Mouse (Mus musculus) midbrain, embryonic 15.5 days (tissue): ENCODE measurements around the gene Pcyox1. TPM values are rescaled to one million over a fixed set of nuclear protein-coding genes. Genes with fewer than 3 reads are reported as not detected.

ENCODE experiments used
- ATAC-seq: fragments of 200-750 bp; cut with Nextera tagmentation; replicated peaks from 2 replicates; pipeline ENCODE4 v1.8.0; 2017; ENCODE audit warnings: moderate TSS enrichment
- H3K27ac ChIP-seq: fragments of 300-500 bp; sonication (generic); 2 replicates; pipeline ENCODE4 v1.5.1; 2015; ENCODE audit warnings: mild to moderate bottlenecking, inconsistent platforms
- H3K27me3 ChIP-seq: fragments of 300-500 bp; sonication (generic); replicated peaks from 2 replicates; pipeline ENCODE4 v1.6.1; 2015; ENCODE audit warnings: inconsistent platforms
- H3K36me3 ChIP-seq: fragments of 300-500 bp; sonication (generic); replicated peaks from 2 replicates; pipeline ENCODE4 v1.6.1; 2015; ENCODE audit warnings: inconsistent platforms
- H3K4me1 ChIP-seq: fragments of 300-500 bp; sonication (generic); 2 replicates; pipeline ENCODE4 v1.6.1; 2015; ENCODE audit warnings: inconsistent platforms
- H3K4me2 ChIP-seq: fragments of 300-500 bp; sonication (generic); 2 replicates; pipeline ENCODE4 v1.6.1; 2015; ENCODE audit warnings: inconsistent platforms, mild to moderate bottlenecking, moderate library complexity
- H3K4me3 ChIP-seq: fragments of 300-500 bp; sonication (generic); 2 replicates; pipeline ENCODE4 v1.5.1; 2015; ENCODE audit warnings: mild to moderate bottlenecking, inconsistent platforms
- H3K9ac ChIP-seq: fragments of 300-500 bp; sonication (generic); 2 replicates; pipeline ENCODE4 v1.6.1; 2015; ENCODE audit warnings: mild to moderate bottlenecking, inconsistent platforms
- H3K9me3 ChIP-seq: fragments of 300-500 bp; sonication (generic); 2 replicates; pipeline ENCODE4 v1.6.1; 2016; ENCODE audit warnings: inconsistent platforms
- WGBS: fragments of 180-500 bp; shearing (Covaris S2); methylation state at CpG from one replicate; pipeline ENCODE4 v1.1.7; 2015; ENCODE audit warnings: mixed read lengths; 5-methylcytosine and 5-hydroxymethylcytosine counted together
- polyA plus RNA-seq: library from polyadenylated mRNA; unstranded; fragments of >200 nt; fragmentation: Nextera tagmentation; extraction: Ambion mirVana; gene quantifications from 2 replicates; pipeline ENCODE4 v1.2.1, GENCODE M21; 2015

The Pcyox1 gene
- 93.3 and 96.5 TPM in 2 replicates for polyA plus RNA-seq

DNA sequence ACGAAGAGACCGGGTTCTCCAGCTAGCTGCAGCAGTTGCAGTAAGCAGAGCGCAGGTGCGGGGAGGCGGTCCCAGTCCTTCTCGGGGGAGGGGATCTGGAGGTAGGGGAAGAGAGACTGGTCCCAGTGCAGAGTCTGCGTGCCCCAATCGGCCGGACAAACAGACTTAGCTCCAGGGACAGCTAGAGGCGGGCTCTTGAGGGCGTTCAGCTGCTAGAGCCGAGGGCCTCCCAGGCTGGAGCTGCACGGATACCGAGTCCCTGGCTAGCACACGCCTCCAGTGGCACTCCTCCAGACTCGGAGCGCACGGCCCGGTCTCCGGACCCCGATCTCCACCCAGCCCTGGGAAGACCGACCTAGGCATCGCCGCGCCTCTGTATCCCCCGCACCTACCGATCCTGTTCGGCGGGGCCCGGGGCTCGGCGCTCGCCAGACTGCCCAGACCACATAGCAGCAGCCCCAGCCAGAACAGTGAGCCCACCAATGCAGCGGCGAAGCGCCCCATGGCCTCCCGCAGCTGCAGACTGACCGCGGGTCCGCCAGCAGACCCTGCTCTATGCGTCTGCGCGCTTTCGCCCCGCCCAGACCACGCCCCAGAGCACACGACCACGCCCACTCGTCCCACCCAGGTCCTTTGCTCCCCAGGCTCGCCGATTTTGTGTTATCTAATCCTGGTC, at the start of gene Pcyox1:
TSS of gene Pcyox1 (minus strand) at position 574 of the 676 bp plus-strand sequence.
- ATAC-seq: peak; percentile 95
- H3K9ac ChIP-seq: peak within 1 kb of the TSS; percentile 92
- WGBS: under 1% methylated on average over 51 of the region's 51 CpGs

GRCm38 (mm10) chr6:86445551-86445950, 48.6 kb upstream of the Pcyox1 start:
- WGBS: 92% methylated on average over 18 of the region's 18 CpGs
- Histone ChIP-seq H3K4me2 (no peak overlapping the region), H3K4me1 (no peaks in the 10 kb centered on the region), H3K27me3 (no peaks in the 10 kb centered on the region), H3K9me3 (no peaks in the 10 kb centered on the region), H3K27ac (no peak overlapping the region), H3K9ac (no peak overlapping the region), H3K4me3 (no peak overlapping the region), H3K36me3 (peaks cover 35% of the 10 kb centered on the region)
- no peak for ATAC-seq

More for the DNA sequence above, at the start of gene Pcyox1:
- peaks cover 34% of the 10 kb centered on the region for H3K4me1 ChIP-seq
- H3K4me3 ChIP-seq: peak within 1 kb of the TSS; percentile 91
- H3K9me3 ChIP-seq: no peaks in the 10 kb centered on the region
- peak within 1 kb of the TSS; percentile 93 for H3K27ac ChIP-seq
- peaks cover 6% of the 10 kb centered on the region for H3K36me3 ChIP-seq
- peak within 1 kb of the TSS; percentile 63 for H3K4me2 ChIP-seq
- H3K27me3 ChIP-seq: no peaks in the 10 kb centered on the region

DNA sequence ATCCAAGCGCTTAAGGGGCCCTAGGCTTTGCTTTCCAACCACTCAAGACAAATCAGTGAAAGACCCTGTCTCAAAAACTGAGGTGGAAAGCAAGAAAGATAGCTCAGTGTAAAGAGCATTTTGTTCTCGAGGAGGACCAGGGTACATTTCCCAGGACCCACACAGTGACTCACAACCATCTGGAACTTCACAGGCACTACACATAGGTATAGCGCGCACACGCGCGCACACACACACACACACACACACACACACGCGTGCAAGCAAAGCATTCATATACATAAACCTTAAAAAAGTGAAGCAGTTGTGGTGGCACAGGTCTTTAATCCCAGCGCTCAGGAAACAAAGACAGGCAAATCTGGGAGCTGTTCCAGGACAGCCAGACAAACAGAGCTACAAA, 44.6 kb upstream of the Pcyox1 start:
- H3K36me3 ChIP-seq: peaks cover 26% of the 10 kb centered on the region
- H3K9ac ChIP-seq: no peak overlapping the region
- H3K27ac ChIP-seq: no peak overlapping the region
- ATAC-seq: no peak
- 95% methylated on average over 10 of the region's 10 CpGs for WGBS
- no peaks in the 10 kb centered on the region for H3K27me3 ChIP-seq
- no peak overlapping the region for H3K4me3 ChIP-seq
- peaks cover 15% of the 10 kb centered on the region for H3K4me1 ChIP-seq
- H3K4me2 ChIP-seq: no peak overlapping the region
- H3K9me3 ChIP-seq: no peaks in the 10 kb centered on the region

DNA sequence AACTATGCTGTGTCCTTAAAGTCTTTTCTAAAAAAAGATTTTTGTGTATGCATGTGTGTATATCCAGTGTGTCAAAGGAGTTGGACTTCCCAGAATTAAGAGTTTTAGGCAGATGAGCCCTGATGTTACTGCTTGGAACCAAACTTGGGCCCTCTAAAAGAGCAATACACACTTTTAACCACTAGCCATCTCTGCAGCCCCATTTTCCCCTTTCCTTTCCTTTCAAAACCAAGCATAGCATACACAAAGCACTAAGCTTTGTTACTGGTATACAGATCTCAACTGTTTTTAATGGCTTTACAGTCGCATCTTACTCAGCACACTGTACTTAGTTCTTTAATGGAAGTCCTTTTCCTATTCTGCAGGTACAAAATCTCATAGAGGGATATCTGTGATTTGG, 42.6 kb upstream of the Pcyox1 start:
- peaks cover 15% of the 10 kb centered on the region for H3K4me1 ChIP-seq
- no peaks in the 10 kb centered on the region for H3K27me3 ChIP-seq
- peak overlapping the region; percentile 95; the same call in 1 of the 2 replicates for H3K27ac ChIP-seq
- H3K9ac ChIP-seq: peak overlapping the region; percentile 80; the same call in 1 of the 2 replicates
- H3K9me3 ChIP-seq: no peaks in the 10 kb centered on the region
- H3K4me2 ChIP-seq: peak overlapping the region; percentile 70
- no peak for ATAC-seq
- peak overlapping the region; percentile 93 for H3K4me3 ChIP-seq
- WGBS: 95% methylated on average over 1 of the region's 1 CpGs
- peaks cover 31% of the 10 kb centered on the region for H3K36me3 ChIP-seq

DNA sequence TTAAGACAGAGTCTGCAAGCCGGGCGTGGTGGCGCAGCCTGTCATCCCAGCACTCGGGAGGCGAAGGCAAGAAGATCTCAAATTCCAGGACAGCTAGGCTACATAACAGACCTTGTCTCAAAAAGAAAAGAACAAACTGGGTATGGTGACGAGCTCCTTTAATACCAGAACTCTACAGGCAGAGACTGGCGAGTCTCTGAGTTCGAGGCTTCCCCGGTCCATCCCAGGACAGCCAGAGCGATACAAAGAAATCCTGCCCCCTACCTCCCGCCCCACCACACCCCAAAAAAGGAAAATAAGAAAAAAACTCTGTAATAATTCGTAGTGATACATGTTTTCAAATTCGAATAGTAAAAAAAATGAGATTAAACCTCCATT, 42.2 kb upstream of the Pcyox1 start:
- Histone ChIP-seq H3K27ac (peak overlapping the region; percentile 95), H3K9ac (peak overlapping the region; percentile 80), H3K9me3 (no peaks in the 10 kb centered on the region), H3K4me3 (peak overlapping the region; percentile 93), H3K4me2 (peak overlapping the region; percentile 70), H3K36me3 (peaks cover 31% of the 10 kb centered on the region), H3K27me3 (no peaks in the 10 kb centered on the region), H3K4me1 (peaks cover 15% of the 10 kb centered on the region)
- no peak for ATAC-seq
- 4% methylated on average over 13 of the region's 13 CpGs for WGBS

DNA sequence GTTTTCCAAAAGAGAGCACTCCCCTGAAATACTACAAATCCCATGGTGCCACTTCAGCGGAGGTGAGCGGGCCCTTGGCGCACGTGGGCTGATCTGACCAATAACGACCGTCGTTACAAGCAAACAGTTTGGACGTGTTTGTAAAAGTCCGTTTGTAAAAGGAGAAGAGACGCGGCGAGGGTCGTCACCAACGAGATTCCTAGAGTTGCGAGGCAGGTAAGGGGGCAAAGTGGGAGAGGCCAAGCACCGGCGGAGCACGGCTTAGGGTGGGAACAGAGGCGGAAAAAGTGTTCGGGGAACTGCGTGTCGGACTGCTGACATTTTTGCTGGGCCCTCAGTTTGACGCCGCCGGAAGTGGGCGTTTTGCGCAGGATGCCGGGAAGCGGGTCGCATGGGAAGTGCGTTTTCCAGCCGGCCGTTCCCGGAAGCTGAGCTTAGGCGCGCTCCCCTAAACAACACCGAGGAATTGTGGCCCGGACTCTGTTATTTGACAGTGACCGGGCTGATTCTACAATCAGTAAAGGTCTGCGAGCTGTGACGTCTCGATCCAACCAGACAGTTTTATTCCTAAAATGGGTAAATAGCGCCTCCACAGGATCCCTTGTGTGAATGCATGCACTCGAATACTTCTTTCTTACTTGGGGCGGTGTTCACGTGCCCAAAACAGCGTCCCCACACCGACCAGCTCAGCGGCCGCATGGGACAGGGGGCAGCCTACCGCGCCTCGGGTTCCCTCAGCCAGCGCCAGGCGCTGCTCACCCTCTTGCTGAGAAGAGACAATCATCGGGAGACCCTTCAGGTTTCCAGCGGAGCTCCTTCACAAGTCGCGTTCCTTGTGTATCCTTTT, 41.5 kb upstream of the Pcyox1 start, which contains the start of gene C87436:
TSS of gene C87436 (plus strand) at position 103 of the 847 bp plus-strand sequence.
- H3K4me3 ChIP-seq: peak within 1 kb of the TSS; percentile 93
- WGBS: under 1% methylated on average over 59 of the region's 59 CpGs
- H3K36me3 ChIP-seq: peaks cover 30% of the 10 kb centered on the region
- H3K9me3 ChIP-seq: no peaks in the 10 kb centered on the region
- no peaks in the 10 kb centered on the region for H3K27me3 ChIP-seq
- H3K27ac ChIP-seq: peak within 1 kb of the TSS; percentile 95
- ATAC-seq: peak; percentile 96
- H3K9ac ChIP-seq: peak within 1 kb of the TSS; percentile 80
- H3K4me2 ChIP-seq: peak within 1 kb of the TSS; percentile 70
- peaks cover 15% of the 10 kb centered on the region for H3K4me1 ChIP-seq

DNA sequence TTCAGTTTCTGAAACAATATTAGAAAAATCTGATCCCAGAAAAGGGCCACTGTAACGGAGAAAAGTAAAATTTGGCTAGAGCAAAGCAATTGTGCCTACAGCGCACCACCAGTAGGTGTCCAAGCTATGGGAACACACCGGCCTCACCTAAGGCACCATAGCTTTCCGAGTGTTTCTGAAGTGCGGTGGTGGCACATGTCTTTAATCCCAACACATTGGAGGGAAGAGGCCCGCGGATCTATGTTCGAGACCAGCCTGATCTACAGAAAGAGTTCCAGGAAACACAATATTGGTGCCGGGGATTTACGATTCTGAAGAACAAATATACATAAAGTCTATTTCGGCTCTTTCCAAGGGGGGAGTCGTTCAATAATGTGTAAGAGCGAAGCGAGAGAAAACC, 40.8 kb upstream of the Pcyox1 start:
- no peaks in the 10 kb centered on the region for H3K9me3 ChIP-seq

GRCm38 (mm10) chr6:86433696-86434095, 36.7 kb upstream of the Pcyox1 start:
- Histone ChIP-seq H3K4me1 (peaks cover 4% of the 10 kb centered on the region; the same call in 1 of the 2 replicates), H3K4me2 (no peak overlapping the region), H3K9ac (no peak overlapping the region), H3K27me3 (no peaks in the 10 kb centered on the region), H3K9me3 (no peaks in the 10 kb centered on the region), H3K27ac (no peak overlapping the region), H3K36me3 (peaks cover 52% of the 10 kb centered on the region), H3K4me3 (no peak overlapping the region)
- ATAC-seq: no peak
- WGBS: 100% methylated on average over 1 of the region's 1 CpGs

More for the DNA sequence above, 40.8 kb upstream of the Pcyox1 start:
- Histone ChIP-seq H3K9ac (peak overlapping the region; percentile 80), H3K4me1 (peaks cover 15% of the 10 kb centered on the region), H3K27me3 (no peaks in the 10 kb centered on the region), H3K27ac (peak overlapping the region; percentile 95), H3K36me3 (peaks cover 33% of the 10 kb centered on the region), H3K4me2 (peak overlapping the region; percentile 70), H3K4me3 (peak overlapping the region; percentile 93)
- WGBS: 1% methylated on average over 14 of the region's 14 CpGs
- peak; percentile 41 for ATAC-seq

- H3K36me3 ChIP-seq: peaks cover 68% of the 10 kb centered on the region
These were observed 34.6 kb upstream of the Pcyox1 start for GRCm38 (mm10) chr6:86431531-86431930.

GRCm38 (mm10) chr6:86426358-86426757, 29.4 kb upstream of the Pcyox1 start, which contains the start of gene Gm44790:
Gm44790 (plus strand) TSS chr6:86426658.
- Histone ChIP-seq H3K4me3 (no peak within 1 kb of the TSS), H3K9me3 (no peaks in the 10 kb centered on the region), H3K27me3 (no peaks in the 10 kb centered on the region), H3K4me2 (no peak within 1 kb of the TSS), H3K27ac (no peak within 1 kb of the TSS), H3K4me1 (no peaks in the 10 kb centered on the region), H3K36me3 (peaks cover 67% of the 10 kb centered on the region), H3K9ac (no peak within 1 kb of the TSS)
- 96% methylated on average over 1 of the region's 1 CpGs for WGBS
- no peak for ATAC-seq

More at GRCm38 (mm10) chr6:86431531-86431930, 34.6 kb upstream of the Pcyox1 start:
- H3K27me3 ChIP-seq: no peaks in the 10 kb centered on the region
- H3K4me2 ChIP-seq: no peak overlapping the region
- no peak overlapping the region for H3K9ac ChIP-seq
- H3K4me3 ChIP-seq: no peak overlapping the region
- WGBS: 98% methylated on average over 3 of the region's 3 CpGs
- no peak for ATAC-seq
- H3K4me1 ChIP-seq: no peaks in the 10 kb centered on the region
- H3K27ac ChIP-seq: no peak overlapping the region
- H3K9me3 ChIP-seq: no peaks in the 10 kb centered on the region

- Histone ChIP-seq H3K4me2 (no peak overlapping the region), H3K9me3 (no peaks in the 10 kb centered on the region), H3K9ac (no peak overlapping the region), H3K36me3 (peaks cover 76% of the 10 kb centered on the region), H3K4me1 (no peaks in the 10 kb centered on the region), H3K4me3 (no peak overlapping the region), H3K27me3 (no peaks in the 10 kb centered on the region), H3K27ac (no peak overlapping the region)
- ATAC-seq: no peak
- WGBS: 75% methylated on average over 6 of the region's 6 CpGs
These were observed 23.5 kb upstream of the Pcyox1 start for GRCm38 (mm10) chr6:86420491-86420890.

DNA sequence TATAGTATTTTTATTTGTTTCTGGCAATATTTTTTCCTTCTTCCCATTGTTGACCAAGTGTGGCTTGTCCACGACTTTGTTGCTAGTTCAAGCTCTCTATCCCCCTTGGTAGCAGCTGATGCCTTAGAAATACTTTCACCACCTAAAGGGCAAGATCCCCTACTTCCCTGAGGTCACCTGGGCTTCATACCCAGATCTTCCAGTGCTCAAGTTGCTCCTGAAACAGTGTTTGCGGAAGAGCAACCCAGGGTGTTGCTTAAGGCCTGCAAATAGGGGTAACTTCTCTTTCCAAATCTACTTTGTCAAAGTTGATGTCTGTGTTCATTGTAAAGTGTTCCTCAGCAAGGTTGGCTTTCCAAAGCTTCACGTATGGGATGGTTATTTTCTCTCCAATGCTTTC, 22.3 kb upstream of the Pcyox1 start:
- WGBS: 91% methylated on average over 3 of the region's 3 CpGs
- no peak overlapping the region for H3K27ac ChIP-seq
- H3K4me2 ChIP-seq: no peak overlapping the region
- peaks cover 66% of the 10 kb centered on the region for H3K36me3 ChIP-seq
- H3K9me3 ChIP-seq: no peaks in the 10 kb centered on the region
- no peak overlapping the region for H3K9ac ChIP-seq
- H3K4me3 ChIP-seq: no peak overlapping the region
- H3K4me1 ChIP-seq: no peaks in the 10 kb centered on the region
- H3K27me3 ChIP-seq: no peaks in the 10 kb centered on the region
- ATAC-seq: no peak
